Mouse (Mus musculus) G1E (cell line): ENCODE data around the gene Tbc1d23.

ENCODE experiments used
- CTCF ChIP-seq: IDR thresholded peaks from 2 replicates; pipeline ENCODE4 v1.5.1; 2012; ENCODE audit warnings: low read depth, low read length, inconsistent platforms, mixed read lengths
- POLR2AphosphoS5 ChIP-seq: IDR thresholded peaks from 2 replicates; pipeline ENCODE4 v1.6.1; 2012; ENCODE audit warnings: low read depth, low read length, inconsistent platforms; ENCODE audit not compliant: insufficient replicate concordance

DNA sequence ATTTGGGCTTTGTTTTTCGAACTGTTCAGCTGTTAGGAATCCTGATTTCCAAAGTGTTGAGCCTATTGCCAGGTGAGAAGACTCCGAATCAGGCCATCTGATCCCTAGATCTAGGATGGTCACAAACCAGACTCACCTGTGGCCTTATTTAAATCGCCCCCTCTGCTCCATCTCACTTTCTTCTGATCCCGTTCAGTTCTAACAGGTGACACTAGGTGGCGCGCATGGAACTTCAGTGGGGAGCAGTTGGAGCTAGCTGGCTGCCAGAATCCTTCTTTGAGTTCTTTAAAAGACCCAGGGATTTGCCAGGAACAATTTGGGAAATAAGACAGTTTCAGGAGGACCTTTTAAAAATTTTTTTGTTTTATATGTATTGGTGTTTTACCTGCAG, 12.5 kb upstream of the Tbc1d23 start:
- TF ChIP-seq CTCF (peak; percentile 42; the same call in 1 of the 2 replicates), POLR2AphosphoS5 (no peak)
